Mouse (Mus musculus) urinary bladder, postnatal 25 days (tissue): Measurements from ENCODE around the gene Fam222a.

Experiments
- DNase-seq: peaks from one replicate; pipeline ENCODE4 v3.0.0; 2022; ENCODE audit warnings: low spot score

Gene Fam222a

GRCm38 (mm10) chr5:114567565-114568197 is at the start of gene Fam222a:
Fam222a (plus strand) TSS chr5:114568016.
- DNase-seq: peak; percentile 43

GRCm38 (mm10) chr5:114528355-114528754 is 39.5 kb upstream of the Fam222a start:
- no peak for DNase-seq

- no peak for DNase-seq
Observed at GRCm38 (mm10) chr5:114530337-114530736, 37.5 kb upstream of the Fam222a start.

GRCm38 (mm10) chr5:114532055-114532454 is 35.8 kb upstream of the Fam222a start:
- DNase-seq: no peak

GRCm38 (mm10) chr5:114537308-114538020 is 30.4 kb upstream of the Fam222a start:
- DNase-seq: no peak

GRCm38 (mm10) chr5:114538021-114538405 is 29.8 kb upstream of the Fam222a start:
- DNase-seq: no peak

GRCm38 (mm10) chr5:114538752-114539151 is 29.1 kb upstream of the Fam222a start:
- no peak for DNase-seq

- no peak for DNase-seq
Observed at GRCm38 (mm10) chr5:114539766-114540165, 28.1 kb upstream of the Fam222a start.

GRCm38 (mm10) chr5:114541656-114542445 is 26.0 kb upstream of the Fam222a start:
- DNase-seq: no peak

GRCm38 (mm10) chr5:114543656-114544055 is 24.2 kb upstream of the Fam222a start:
- DNase-seq: no peak

GRCm38 (mm10) chr5:114544205-114544604 is 23.6 kb upstream of the Fam222a start:
- no peak for DNase-seq

- no peak for DNase-seq
Observed at GRCm38 (mm10) chr5:114545076-114545475, 22.7 kb upstream of the Fam222a start.

- DNase-seq: no peak
Observed at GRCm38 (mm10) chr5:114548976-114549375, 18.8 kb upstream of the Fam222a start.

- no peak for DNase-seq
Observed at GRCm38 (mm10) chr5:114549770-114550169, 18.0 kb upstream of the Fam222a start.

GRCm38 (mm10) chr5:114550431-114550830 is 17.4 kb upstream of the Fam222a start:
- no peak for DNase-seq

- DNase-seq: no peak
Observed at GRCm38 (mm10) chr5:114550886-114551492, 16.8 kb upstream of the Fam222a start.

GRCm38 (mm10) chr5:114552507-114553208 is 15.2 kb upstream of the Fam222a start:
- DNase-seq: no peak

- DNase-seq: no peak
Observed at GRCm38 (mm10) chr5:114553706-114554105, 14.1 kb upstream of the Fam222a start.

- no peak for DNase-seq
Observed at GRCm38 (mm10) chr5:114555424-114555823, 12.4 kb upstream of the Fam222a start.

- DNase-seq: no peak
Observed at GRCm38 (mm10) chr5:114556109-114556508, 11.7 kb upstream of the Fam222a start.

GRCm38 (mm10) chr5:114557765-114558731 is 9.8 kb upstream of the Fam222a start:
- no peak for DNase-seq
